Mouse (Mus musculus) ES-CJ7 (cell line): ENCODE measurements around the gene Ttc7b.

Source experiments
- DNase-seq: peaks from one replicate; pipeline ENCODE4 v3.0.0; 2011; ENCODE audit warnings: low read depth, low spot score

Ttc7b gene

DNA sequence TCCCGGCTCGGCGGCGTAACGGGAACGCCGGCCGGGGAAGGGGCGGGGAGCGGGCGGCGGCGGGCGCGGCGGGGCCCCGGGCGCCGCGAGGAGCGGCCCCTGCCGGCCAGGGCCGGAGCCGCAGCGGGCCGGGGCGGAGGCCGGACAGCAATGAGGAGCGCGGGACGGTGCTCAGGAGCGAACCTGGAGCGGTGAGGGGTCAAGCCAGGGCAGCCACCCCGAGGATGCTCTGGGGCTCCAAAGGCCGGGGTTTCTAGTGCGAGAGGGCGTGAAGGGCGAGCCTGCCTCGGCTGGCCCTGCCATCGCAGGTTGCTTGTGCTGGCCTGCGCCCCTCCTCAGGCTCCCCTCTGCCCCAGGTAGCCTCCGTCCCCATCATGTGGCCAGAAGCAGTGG is at the start of gene Ttc7b:
Gene Ttc7b (minus strand): TSS at position 33 of the 393 bp plus-strand sequence.
- DNase-seq, result no peak

DNA sequence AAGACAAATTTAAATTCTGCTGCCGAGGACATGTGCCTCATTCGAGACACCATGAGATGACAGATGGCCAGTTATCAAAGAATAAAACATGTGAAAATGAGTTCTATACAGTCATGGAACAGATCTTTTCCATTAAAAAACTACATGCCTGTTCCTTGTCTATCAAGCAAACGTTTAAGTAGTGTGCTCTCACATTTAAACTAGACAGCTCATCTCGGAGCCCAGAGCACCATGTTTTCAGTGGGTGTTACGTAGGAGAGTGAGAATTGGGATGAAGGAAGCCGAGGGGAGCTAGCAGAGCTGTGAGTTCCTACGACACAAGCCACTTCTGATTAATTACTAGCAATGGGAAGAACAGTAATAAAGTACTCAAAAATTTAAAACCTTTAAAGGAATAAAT is 48.2 kb upstream of the Ttc7b start:
- no peak for DNase-seq

DNA sequence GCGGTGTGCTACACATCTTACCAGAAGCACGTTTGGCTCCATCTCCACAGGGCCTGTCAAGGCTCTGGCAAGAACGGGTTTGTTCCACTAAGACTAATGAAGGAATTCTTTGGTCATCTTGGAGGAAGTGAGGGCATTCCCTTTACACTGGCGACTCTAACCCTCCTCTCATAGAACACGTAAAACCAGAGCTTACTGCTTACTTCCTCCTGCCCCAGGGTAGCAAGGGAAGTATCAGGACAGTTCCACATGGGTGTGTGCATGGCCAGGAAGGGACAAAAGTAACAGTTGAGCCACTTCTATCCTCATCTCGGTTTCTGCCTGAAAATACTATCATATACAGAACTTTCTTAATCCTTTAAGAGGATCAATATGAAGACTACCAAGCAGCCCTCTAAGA is 47.5 kb upstream of the Ttc7b start:
- DNase-seq, result no peak

DNA sequence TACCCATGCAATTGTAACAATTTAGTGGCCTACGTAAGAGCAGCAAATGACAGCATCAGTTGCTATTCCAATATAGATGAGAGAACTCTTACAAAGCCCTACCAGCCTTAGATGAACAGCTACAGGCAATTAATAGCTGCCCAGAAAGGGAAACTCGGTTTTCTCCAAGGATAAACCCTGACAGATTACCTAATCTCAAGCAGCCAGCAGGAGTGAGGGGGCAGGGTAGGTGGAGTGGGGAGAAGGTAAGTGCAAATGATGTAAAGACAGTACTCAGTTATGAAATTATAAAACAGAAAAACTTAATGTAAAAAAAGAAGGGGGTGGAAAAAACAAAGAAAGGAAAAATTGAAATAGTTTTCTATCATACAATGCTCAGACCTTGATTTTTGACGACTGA is 47.0 kb upstream of the Ttc7b start:
- no peak for DNase-seq

DNA sequence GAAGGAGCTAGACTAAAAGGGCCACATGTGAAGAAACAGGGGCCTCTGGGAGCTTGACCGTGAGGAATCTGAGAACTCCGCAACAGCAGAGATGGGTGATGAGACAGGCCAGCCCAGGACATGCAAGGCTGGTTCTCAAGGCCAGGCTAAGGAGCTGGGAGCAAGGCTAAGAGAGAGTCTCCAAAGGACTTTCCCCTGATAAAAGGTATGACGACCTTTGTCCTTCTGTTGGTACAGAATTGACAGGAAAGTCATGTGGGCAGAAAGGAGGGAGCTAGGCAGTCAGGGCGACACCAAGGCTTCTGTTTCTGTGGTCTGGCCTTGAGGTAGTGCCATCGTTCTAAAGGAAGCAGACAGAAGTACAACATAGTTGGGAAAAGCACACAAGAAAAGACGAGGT is 33.0 kb upstream of the Ttc7b start:
- no peak for DNase-seq

DNA sequence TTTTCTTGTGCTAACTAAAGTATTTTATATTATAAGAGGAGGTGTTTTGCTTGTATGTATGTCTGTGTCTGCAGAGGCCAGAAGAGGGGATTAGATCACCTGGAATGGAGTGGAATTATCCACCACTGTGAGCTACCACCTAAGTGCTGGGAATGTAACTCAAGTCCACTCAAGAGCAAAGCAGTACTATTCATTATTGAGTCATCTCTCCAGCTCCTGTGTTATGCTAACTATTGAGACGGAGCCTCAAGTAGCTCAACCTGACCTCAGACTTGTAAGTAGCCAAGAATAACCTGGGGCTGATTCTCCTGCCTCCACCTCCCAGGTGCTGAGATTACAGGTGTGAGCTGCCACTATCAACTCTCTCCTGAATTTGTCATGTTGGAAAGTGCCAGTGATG is 31.3 kb upstream of the Ttc7b start:
- DNase-seq, result no peak

DNA sequence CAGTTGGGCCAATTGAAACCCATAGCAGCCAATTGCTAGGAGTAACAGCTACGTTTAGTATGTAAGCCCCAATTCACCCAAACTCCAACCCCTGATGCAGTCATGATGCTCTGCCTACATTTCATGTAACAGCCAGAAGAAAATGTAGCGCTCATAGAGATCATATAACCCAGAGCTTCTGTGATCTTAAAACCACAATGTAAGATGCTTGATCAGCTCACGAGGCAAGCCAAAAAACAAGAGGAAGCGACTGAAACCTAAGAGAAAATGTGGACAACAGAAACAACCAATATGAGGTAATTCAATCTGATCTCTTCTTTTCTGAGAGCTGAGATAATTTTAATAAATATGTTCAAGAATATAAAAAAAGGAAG is 23.6 kb upstream of the Ttc7b start:
- no peak for DNase-seq

DNA sequence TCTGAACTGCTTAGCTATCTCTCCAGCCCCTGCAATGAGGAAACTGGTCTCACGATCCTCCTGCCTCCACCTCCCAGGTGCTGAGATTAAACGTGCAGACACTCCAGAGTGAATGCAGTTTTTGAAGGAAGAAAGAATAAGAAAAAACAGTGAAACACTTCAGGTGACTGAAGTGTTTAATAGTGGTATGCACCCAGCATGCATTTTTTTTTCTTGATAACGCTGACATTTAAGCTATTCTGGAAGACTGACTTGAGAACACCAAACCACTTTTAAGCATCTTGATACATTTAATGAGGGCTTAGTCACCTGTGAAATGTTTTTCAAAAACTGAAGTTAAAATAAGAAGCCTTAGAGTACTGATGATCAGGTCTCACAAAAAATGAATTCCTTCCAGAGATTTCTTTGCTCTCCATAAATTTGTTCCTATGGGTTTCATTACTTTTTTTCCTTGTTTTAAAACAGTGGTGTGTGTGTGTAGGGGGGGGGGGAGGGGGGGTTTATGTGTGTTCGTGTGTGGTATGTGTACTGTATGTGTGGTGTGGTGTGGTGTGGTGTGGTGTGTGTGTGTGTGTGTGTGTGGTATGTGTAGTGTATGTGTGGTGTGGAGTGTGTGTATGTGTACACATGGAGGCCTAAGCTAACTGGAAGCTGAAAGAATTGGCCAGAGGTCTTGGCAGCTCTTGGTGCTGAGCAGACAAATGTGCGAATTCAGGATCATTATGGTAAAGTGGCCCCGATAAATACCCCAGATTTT is 23.0 kb upstream of the Ttc7b start:
- DNase-seq, result no peak

DNA sequence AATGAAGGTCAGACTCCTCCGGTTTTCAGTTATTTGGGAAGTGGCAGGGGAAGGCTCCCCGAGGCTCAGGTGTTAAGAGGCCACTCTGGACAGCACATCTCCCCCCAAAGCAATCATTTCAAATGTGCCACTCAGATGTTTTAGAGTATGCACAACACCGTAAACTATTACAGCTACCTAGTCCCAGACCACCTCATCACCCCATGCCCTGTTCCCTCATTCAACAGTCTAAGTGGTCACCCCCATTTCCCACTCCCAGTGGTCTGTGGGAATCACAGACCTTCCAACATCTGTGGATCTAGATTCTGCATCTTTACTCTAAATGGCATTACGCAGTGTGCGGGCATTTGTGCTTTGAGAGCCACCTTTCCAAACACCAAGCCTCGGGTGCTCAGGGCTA is 21.9 kb upstream of the Ttc7b start:
- no peak for DNase-seq

DNA sequence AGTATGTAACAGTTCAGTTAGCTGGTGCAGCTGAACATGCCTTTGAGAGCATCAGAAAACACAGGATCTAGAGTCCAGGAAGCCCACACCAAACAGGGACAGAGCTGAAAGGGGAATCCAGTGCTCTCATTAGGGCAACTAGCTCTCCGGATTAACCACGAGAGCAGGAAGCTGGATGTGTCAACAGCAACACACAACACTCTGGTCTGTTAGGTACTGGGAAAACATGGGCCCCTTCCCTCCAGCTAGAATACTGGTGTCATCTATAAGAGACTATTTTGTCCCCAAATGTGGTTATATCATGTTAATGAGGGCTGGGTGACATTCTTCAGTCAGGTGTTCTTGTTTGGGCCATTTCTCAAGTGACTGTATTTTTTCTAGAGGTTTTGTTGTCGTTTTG is 21.4 kb upstream of the Ttc7b start:
- DNase-seq, result no peak

DNA sequence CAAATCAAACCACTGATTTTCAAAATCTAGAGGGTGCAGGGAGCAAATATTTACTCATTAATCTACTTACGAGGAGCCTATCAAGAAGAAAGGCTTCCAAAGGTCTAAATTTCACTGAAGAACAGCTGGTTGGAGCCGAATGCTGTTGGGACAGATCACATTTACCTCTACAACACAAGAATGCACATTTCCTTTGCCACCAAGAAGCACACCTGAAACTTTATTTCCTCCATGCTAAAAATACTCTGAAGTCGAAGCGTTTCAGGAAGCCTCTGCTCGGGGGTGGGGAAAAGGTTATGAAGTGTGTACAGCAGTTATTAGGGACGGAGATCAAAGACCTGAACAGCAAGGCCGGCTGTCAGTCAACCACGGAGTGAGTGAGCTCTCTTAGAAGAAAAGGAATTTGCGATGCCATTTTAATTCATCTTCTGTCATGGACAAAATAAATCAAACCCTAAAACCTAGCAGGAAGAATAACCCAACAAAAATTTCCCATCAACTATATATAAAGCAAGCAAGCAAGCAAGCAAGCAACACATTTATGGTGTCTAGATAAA is 18.6 kb upstream of the Ttc7b start:
- DNase-seq, result no peak

DNA sequence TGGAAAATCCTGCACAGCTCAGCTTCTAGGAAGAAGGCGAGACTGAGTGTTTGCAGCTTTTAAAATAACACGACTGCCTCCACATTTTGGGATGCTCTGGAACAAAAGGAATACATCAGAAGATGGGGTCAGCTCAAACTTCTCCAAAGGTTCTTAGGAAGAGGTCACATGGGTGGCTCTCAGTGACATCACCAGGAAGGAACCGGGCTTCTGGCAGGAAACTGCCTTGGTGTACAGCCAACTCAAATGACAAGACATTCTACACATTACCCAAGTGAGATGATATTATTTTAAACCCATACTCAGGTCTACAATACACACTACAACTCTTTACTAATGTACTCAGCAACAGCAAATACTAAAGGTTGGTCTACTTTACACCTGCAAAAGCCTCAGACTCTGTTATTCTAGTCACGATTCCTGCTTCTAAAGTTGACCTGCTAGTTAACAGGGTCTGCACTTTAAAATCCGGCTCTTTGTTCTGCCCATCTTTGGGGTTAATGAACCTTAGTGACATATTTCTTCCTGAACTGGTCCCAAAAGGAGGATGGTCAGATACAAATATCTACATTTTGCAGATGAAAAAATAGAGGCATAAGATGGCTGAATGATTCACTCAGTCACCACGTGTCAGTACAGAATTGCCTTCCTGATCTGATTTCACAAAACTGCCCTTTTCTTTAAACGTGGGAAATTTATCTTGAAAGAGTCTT is 18.0 kb upstream of the Ttc7b start:
- no peak for DNase-seq

DNA sequence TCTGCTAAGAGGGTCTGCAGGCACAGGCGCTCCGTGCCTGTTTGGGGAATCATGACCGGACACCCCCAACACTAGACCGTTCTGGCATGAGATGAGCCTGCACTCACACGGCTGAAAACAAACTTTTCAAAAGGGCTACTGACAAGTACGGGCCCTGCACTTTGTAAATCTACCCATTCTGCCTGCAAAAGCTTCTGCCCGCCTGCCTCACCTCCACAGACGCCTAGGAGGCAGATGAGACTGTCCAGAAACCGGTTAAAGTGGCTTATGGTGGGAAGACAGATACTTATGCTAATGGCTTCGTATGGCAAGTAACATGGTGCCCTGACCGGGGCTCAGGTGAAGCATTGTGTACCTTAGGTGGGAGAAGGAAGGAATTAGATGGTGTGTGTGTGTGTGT is 16.5 kb upstream of the Ttc7b start:
- no peak for DNase-seq

DNA sequence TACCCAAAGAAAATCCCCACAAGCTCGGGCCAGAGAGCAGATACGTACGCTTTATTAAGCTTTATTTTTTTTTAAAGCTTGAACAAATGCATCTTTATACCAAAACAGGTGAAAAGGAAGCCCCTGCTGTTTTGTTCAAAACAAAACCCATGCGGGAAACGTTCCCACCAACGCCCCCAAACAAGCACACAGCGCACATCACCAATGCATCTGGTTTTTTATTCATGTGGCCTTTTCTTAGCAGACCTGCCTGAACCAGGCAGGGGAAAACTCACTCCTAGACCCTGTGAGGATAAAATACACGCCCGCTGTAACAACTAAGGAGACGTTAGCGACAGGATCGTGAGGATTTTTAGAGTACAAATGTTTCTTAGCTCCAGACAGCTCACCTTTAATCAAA is 14.4 kb upstream of the Ttc7b start:
- DNase-seq, result no peak

DNA sequence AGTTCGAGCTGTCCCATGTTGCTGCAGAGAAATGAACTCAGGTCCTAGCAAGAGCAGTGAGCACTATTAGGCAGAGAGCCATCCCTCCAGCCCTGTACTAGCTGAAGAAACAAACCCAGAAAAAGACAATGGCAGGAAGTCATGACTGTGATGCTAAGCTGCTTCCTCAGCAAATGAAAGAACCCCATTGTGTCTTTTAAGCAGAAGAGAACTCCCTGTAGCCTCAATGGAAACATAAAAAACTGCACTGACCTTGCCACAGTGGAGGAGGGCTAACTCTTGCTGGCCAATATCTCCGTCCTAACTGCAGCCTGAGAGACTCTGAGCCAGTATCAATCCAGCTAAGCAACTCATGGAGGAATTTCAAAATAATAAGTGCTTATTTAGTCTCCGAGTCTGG is 13.4 kb upstream of the Ttc7b start:
- DNase-seq, result peak; percentile 90

DNA sequence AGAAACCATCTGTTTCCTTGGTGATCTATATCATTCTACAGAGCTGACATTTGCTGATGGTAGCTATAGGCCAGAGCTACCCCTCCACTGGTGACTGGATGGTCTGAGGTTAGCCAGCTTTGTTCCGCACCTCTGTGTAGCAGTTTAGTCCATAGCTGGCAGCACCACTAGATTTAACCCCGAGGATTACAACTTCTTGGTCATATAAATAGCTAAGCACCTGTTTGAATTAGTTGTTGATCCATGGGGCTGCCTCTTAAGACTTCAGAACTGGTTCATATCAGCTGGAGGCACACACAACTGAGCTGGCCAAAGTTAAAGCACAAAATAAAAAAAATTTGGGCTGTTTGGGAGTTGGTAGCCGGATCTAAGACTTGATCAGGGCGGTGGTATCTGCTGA is 12.6 kb upstream of the Ttc7b start:
- no peak for DNase-seq

DNA sequence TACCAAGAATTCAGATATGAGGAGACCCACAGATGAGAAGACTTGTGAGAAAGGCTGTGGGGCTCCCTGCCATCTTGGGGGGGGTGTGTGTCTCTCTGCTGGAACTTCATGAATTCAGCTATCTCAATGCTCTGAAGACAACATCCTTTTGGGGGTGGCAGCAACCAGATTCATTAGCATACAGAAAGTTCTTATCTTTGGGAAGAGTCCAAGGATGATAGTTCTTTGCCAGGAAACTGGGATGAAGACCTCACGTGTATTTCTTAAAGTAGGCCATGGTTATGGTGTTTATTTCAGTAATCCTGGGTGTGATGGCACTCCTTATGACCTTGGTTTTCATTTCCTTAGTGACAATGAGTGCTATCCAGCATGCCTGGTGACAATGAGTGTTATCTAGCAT is 11.1 kb upstream of the Ttc7b start:
- no peak for DNase-seq

DNA sequence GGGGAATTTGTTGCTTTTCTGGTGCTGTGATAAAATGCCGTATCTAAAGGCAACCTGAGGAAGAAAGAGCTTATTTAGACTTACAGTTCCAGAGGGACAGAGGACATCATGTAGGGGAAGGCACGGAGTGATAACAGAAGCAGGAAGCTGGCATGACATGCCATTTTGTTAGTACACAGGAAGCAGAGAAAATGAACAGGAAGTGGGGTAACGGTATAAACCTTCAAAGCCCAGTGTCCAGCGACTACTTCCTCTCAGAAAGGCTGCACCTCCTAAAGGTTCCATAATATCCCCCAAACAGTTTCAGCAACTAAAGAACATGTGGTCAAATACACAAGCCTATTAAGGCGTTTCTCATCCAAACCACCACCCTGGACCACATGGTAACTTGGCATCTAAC is 10.2 kb upstream of the Ttc7b start:
- DNase-seq, result no peak

DNA sequence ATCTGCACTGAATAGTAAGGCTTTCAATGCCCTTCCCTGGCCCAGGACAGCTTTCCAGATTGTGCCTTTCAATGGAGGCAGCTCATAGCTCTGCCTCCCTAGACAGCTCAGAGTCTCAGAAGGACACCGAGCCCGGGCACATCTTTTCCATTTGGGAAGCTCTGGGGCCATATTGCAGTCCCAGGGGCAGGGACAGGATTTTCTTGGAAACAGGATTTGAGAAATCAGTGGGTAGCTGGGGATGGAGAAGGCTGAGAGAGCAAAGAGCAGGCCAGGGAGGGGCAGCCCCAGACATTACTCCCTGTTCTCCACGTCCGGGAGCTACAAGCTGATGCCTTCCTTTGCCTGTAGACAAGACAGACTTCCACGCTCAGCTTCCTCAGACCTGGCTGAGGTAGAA is 9.0 kb upstream of the Ttc7b start:
- DNase-seq, result no peak

DNA sequence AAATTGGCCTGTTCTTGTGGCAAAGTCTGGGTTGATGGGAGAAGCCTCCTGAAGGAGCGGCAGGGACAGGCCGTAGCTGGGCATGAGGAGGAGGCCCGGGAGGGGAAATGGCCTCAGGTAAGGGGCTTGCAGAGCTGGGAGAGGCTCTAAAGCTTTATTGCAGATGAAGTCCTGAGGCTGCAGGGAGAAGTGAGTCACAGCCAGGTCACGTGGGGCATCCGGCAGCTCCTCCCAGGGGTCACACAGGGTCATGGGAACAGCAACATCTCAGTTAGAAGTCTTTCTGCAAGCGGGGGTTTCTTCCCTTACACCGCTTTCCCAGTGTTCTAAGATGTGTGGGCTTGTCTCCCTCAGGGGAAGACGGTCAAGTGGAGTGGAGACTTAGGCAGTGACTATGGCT is 8.5 kb upstream of the Ttc7b start:
- peak; percentile 76 for DNase-seq

DNA sequence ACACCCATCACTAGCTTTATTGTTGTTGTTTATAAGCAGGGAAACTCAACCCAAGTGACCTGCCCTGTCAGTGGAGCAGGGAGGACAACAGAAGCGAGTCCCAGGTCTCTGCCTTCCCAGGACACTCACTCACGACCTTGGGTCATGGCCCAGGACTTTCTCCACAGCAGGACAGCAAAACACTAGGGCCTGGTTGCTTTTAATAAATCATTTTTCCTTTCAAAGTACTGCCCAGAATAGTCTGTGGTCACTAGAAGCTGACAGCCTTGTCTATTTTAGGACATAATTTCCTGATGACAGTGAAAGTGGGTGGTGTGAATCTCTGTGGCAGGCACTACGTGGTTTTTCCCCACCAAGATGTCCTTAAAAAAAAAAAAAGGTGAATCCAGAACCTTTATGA is 7.6 kb upstream of the Ttc7b start:
- no peak for DNase-seq

DNA sequence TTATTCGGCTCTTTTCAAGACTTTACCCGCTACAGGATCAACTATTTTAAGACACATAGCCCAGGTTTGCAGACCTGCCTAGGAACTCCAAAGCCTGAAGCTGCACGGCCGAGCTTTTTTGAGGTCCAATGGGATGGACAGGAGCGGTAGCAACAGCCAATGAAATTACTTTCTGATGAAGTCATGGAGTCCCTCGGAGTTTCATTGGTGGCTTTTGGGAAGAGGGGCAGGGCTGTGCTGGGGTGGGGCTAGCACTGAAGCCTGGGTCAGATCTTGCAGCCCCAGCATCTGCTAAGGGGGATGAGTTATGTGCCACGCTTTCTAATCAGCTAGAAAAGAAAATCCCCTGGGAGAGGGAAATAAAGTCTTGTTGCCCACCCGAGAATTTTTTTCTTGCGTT is 7.1 kb upstream of the Ttc7b start:
- DNase-seq, result peak; percentile 86

DNA sequence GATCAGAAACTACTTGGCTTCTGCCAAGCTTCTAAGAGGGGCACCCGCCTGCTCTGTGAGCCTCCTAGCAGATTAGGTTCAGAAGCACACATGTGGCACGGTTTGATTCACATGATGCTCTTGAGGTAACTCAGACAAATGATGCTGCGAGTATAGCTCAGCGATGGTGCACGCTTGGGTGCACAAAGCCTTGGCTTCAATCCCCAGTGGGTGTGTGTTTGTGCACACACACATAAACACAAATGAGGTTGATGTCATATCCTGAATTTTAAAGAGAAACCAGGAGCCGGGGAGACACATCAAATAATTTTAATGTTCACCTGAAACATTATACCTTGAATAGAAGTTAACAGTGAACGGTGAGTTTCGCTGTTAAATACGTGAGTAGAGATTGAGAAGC is 6.6 kb upstream of the Ttc7b start:
- no peak for DNase-seq
